Mouse (Mus musculus) heart, adult 2 months (tissue): ENCODE measurements around the gene Ciita.

ENCODE experiments used
- CTCF ChIP-seq: fragments of 200-600 bp; IDR thresholded peaks from 2 replicates; pipeline ENCODE4 v1.8.1; 2022; ENCODE audit warnings: antibody characterized with exemption, mild to moderate bottlenecking, moderate library complexity
- EP300 ChIP-seq: fragments of 200-500 bp; IDR thresholded peaks from 2 replicates; pipeline ENCODE4 v1.6.1; 2011; ENCODE audit warnings: low read depth, low read length, control low read depth; ENCODE audit not compliant: insufficient read depth
- POLR2A ChIP-seq: fragments of 200-500 bp; IDR thresholded peaks from 2 replicates; pipeline ENCODE4 v1.6.1; 2011; ENCODE audit warnings: mild to moderate bottlenecking, low read depth, low read length, control low read depth; ENCODE audit not compliant: insufficient read depth

DNA sequence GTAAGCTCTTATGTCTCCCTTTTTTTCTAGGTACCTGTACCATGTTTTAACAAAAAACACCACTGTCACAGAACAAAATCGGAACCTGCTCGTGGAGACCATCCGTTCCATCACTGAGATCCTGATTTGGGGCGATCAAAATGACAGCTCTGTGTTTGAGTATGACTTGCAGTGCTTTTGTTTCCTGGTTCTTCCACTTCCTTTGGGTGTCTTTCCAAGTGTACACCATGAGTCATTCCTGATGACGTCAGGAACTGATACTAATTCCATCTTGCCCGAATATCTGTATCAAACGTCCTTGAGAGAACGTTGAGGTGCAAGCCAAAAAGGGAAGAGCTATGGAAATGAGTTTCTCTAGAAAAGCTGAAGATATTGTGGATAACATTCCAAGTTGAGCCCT is 80.1 kb downstream of the Ciita start:
- TF ChIP-seq CTCF = no peak
- no peak for TF ChIP-seq EP300
- TF ChIP-seq POLR2A = no peak
